Mouse (Mus musculus): Measurements from ENCODE around the gene Card14. TPM values are rescaled to one million over a fixed set of nuclear protein-coding genes. Genes with fewer than 3 reads are reported as not detected.
A peak's percentile ranks its signal among the peaks of the same experiment; 100 is the strongest.

Gene Card14
- polyA plus RNA-seq, 1 experiment, result 0.84 TPM

DNA sequence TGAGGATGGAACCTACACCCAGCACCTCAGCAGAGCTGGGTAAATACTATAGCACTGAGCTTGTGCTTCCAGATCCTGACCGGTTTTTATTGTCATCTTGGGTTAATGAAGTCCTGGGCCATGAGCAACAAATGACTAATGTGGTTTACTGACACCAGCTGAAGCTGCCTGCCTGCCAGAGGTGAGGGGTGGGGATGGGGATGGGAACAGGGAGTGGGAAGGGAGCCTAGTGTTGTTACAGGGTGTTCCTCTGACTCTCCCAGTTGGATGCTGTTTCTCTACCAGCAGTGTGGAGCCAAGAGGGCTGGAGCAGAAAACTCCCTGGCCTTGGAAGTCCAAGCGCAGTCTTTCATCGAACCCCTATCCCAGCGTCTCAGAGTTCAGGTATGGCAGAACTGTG, 9.2 kb downstream of the Card14 start:
- no peak for DNase-seq

DNA sequence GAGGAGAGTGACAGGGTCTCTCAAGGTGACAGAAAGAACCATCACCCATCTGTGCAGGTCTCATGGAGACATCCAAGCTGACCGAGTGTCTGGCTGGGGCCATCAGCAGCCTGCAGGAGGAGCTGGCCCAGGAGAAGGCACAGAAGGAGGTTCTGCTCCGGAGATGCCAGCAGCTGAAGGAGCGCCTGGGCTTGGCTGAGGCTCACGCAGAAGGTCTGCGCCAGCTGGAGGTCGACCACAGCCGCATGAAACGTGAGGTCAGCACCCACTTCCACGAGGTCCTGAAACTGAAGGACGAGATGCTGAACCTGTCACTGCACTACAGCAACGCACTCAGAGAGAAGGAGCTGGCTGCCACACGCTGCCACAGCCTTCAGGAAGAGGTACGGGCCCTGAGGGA, 15.0 kb downstream of the Card14 start:
- WGBS, result 60% methylated on average over 13 of the region's 13 CpGs
- H3K4me1 ChIP-seq (ENCODE audit: control insufficient read depth, insufficient read depth, low read length), result no peaks in the 10 kb centered on the region
- DNase-seq, result no peak
- TF ChIP-seq POLR2A (IDR thresholded peaks at IDR 0.05; ENCODE audit: borderline replicate concordance, extremely low read depth, low read depth, low read length) (no peak), CTCF (IDR thresholded peaks at IDR 0.05; ENCODE audit: insufficient read depth, low read length) (no peak)
- H3K4me3 ChIP-seq (replicated peaks; ENCODE audit: extremely low read depth, low read depth, low read length), result no peak overlapping the region

More for the DNA sequence above, 9.2 kb downstream of the Card14 start:
- no peak for TF ChIP-seq CTCF (IDR thresholded peaks at IDR 0.05; ENCODE audit: insufficient read depth, low read length)
- TF ChIP-seq POLR2A (IDR thresholded peaks at IDR 0.05; ENCODE audit: borderline replicate concordance, extremely low read depth, low read depth, low read length), result no peak
- 81% methylated on average over 4 of the region's 4 CpGs for WGBS
- no peak overlapping the region for H3K4me3 ChIP-seq (replicated peaks; ENCODE audit: extremely low read depth, low read depth, low read length)
- H3K4me1 ChIP-seq (ENCODE audit: control insufficient read depth, insufficient read depth, low read length), result no peaks in the 10 kb centered on the region

DNA sequence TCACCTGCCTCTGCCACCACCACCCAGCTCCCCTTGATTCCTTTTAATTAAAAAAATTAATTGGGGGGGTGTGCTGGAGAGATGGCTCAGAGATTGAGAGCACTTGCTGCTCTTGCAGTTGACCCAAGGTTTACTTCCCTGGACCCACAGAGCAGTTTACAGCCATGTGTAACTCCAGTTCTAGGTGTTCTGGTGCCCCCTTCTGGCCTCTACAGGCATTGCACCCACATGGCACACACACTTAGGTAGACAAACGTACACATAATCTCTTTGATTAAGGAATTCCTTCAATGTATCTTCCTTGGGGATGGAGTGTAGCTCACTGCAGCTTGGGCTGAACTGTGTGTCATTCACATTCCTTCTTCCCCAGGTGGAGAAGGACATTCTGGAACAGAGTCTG, 17.5 kb downstream of the Card14 start:
- WGBS, result 82% methylated on average over 1 of the region's 1 CpGs
- DNase-seq, result no peak
- H3K4me1 ChIP-seq (ENCODE audit: control insufficient read depth, insufficient read depth, low read length), result no peaks in the 10 kb centered on the region
- no peak overlapping the region for H3K4me3 ChIP-seq (replicated peaks; ENCODE audit: extremely low read depth, low read depth, low read length)
- TF ChIP-seq CTCF (IDR thresholded peaks at IDR 0.05; ENCODE audit: insufficient read depth, low read length), result no peak
- no peak for TF ChIP-seq POLR2A (IDR thresholded peaks at IDR 0.05; ENCODE audit: borderline replicate concordance, extremely low read depth, low read depth, low read length)

DNA sequence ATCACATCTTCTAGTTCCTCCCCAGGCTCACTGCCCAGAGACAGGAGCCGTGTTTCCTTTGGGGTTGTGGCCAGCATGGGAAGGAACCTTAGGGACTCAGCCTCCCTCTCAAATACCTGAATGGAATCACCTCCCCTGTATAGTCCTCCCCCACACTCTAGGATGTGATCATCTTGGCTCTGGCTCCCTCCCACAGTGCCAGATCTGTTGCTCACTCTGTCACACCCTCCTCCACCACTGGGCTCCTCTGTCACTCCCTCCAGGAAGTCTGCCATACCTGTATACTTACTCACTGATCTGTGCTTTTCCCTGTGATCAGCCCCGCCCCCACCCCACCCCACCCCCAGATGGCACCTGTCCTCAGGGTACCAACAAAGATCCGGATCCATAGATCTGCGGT, 23.0 kb downstream of the Card14 start:
- 44% methylated on average over 4 of the region's 4 CpGs for WGBS
- Histone ChIP-seq H3K4me3 (replicated peaks; ENCODE audit: extremely low read depth, low read depth, low read length) (no peak overlapping the region), H3K4me1 (ENCODE audit: control insufficient read depth, insufficient read depth, low read length) (no peaks in the 10 kb centered on the region)
- TF ChIP-seq CTCF (IDR thresholded peaks at IDR 0.05; ENCODE audit: insufficient read depth, low read length) (no peak), POLR2A (IDR thresholded peaks at IDR 0.05; ENCODE audit: borderline replicate concordance, extremely low read depth, low read depth, low read length) (no peak)
- DNase-seq, result no peak

DNA sequence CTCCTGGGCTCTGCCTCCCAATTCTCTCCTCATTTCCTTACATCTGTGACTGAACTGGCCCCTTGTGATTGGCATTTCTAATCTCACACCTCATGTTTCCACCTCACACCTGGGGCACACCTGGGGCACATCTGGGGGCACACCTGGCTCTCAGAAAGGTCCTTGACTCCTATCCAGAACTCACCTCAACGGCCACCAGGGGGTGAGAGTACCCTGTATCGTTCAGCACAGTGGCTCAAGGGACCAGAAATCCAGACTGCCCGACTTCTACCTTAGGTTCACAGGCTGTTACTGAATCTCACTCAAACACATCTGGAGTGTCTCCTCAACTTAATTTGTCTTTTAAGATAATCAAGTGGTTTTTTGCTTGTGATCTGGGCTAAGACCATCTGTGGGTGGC, 24.4 kb downstream of the Card14 start:
- H3K4me1 ChIP-seq (ENCODE audit: control insufficient read depth, insufficient read depth, low read length), result no peaks in the 10 kb centered on the region
- no peak overlapping the region for H3K4me3 ChIP-seq (replicated peaks; ENCODE audit: extremely low read depth, low read depth, low read length)
- TF ChIP-seq POLR2A (IDR thresholded peaks at IDR 0.05; ENCODE audit: borderline replicate concordance, extremely low read depth, low read depth, low read length) (no peak), CTCF (IDR thresholded peaks at IDR 0.05; ENCODE audit: insufficient read depth, low read length) (no peak)
- WGBS, result 38% methylated on average over 3 of the region's 3 CpGs
- no peak for DNase-seq

DNA sequence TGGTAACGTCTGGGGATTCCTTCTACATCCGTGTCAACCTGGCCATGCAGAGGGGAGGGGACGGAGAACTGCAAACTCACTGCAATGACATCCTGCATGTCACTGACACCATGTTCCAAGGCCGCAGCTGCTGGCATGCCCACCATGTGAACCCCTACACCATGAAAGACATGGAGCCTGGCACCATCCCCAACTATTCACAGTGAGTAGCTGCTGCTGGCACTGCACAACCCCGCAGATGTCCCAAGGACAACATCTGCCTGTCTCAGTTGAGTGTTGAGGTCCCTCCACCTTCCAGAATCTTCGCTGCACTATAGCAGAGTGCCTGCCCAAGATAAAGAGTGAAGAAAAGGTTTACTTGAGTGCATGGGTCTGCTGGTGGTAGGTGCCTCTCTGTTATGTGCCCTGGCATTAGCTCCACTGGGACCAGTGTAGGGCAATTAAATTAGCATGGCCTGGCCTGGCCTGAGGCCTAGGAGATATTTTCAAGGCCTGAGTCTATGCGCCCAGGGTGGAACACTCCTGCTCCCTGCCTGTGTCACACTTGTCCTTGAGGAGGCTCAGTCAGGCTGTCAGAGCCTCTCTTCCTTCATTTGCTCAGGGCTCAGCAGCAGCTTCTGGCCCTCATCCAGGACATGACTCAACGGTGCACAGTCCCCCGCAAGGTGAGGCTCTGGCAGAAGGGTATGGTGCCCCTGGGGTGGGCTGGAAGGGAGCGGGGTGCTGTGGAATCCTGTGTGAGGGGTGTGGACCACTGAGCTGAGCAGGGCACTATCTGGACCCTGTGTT, 30.9 kb downstream of the Card14 start:
- 75% methylated on average over 10 of the region's 10 CpGs for WGBS
- no peak overlapping the region for H3K4me3 ChIP-seq (replicated peaks; ENCODE audit: extremely low read depth, low read depth, low read length)
- no peak for DNase-seq
- H3K4me1 ChIP-seq (ENCODE audit: control insufficient read depth, insufficient read depth, low read length), result no peaks in the 10 kb centered on the region
- TF ChIP-seq CTCF (IDR thresholded peaks at IDR 0.05; ENCODE audit: insufficient read depth, low read length) (no peak), POLR2A (IDR thresholded peaks at IDR 0.05; ENCODE audit: borderline replicate concordance, extremely low read depth, low read depth, low read length) (no peak)

DNA sequence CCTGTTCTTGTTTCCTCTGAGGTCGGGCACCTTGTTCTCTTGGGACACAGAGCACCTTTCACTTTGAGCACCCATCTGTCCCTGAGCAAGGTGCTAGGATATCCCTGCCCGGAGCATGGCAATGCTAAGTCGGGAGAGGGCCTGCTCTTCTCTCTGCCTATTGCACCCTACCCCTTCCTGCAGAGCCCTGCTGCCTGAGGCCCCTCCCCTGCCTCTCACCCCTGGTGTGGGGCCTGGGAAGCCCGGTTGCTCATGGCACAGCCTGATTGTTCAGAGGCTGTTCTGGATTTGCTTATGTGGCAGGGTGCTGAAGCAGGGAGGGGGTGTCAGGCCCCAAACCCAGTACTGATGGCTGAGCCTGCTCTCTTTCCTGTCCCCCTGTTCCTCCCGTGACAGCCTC, 31.6 kb downstream of the Card14 start:
- 49% methylated on average over 5 of the region's 5 CpGs for WGBS
- DNase-seq, result no peak

DNA sequence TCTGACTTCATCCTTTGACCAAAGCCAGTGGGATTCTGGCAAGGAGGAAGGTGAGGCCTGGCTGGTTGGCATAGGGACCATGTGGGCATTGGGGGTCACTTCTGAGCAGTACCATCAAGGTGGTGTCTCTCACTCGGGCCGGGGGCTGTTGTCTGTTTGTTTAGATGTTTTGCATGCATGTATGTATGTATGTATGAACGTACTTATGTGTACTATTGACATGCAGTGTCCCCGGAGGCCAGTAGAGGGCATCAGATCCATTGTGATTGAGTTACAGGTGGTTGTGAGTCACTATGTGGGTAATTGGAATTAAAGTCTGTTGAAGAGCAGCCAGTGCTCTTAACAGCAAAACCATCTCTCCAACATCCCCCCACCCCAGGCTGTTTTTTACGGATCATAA, 32.1 kb downstream of the Card14 start:
- 3% methylated on average over 5 of the region's 5 CpGs for WGBS
- H3K4me1 ChIP-seq (ENCODE audit: control insufficient read depth, insufficient read depth, low read length), result no peaks in the 10 kb centered on the region
- no peak overlapping the region for H3K4me3 ChIP-seq (replicated peaks; ENCODE audit: extremely low read depth, low read depth, low read length)
- DNase-seq, result peak; percentile 72
- TF ChIP-seq POLR2A (IDR thresholded peaks at IDR 0.05; ENCODE audit: borderline replicate concordance, extremely low read depth, low read depth, low read length) (no peak), CTCF (IDR thresholded peaks at IDR 0.05; ENCODE audit: insufficient read depth, low read length) (peak; percentile 54; the same call in 1 of the 2 replicates)

More for the DNA sequence above, 31.6 kb downstream of the Card14 start:
- Histone ChIP-seq H3K4me1 (ENCODE audit: control insufficient read depth, insufficient read depth, low read length) (no peaks in the 10 kb centered on the region), H3K4me3 (replicated peaks; ENCODE audit: extremely low read depth, low read depth, low read length) (no peak overlapping the region)
- TF ChIP-seq POLR2A (IDR thresholded peaks at IDR 0.05; ENCODE audit: borderline replicate concordance, extremely low read depth, low read depth, low read length) (no peak), CTCF (IDR thresholded peaks at IDR 0.05; ENCODE audit: insufficient read depth, low read length) (no peak)

DNA sequence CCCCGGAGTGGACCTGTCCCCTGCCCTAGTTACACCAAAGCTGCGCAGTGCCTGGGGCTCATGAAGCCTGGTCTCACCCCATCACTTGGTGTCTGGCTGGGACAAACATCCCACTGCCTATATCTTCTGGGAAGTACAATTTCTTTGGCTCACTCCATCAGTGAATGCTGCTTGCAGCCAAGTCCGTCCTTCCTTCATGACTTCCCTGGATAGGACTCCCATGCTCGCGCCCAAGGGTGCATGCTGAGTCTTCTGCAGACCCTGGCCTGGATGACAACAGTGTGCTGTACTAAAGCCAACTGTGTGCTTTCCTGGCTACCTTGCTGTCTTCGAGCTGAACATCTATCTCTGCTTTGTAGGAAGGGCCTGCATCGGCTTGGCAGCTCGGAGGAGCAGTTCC, 36.6 kb downstream of the Card14 start:
- 77% methylated on average over 8 of the region's 8 CpGs for whole genome bisulfite sequencing

DNA sequence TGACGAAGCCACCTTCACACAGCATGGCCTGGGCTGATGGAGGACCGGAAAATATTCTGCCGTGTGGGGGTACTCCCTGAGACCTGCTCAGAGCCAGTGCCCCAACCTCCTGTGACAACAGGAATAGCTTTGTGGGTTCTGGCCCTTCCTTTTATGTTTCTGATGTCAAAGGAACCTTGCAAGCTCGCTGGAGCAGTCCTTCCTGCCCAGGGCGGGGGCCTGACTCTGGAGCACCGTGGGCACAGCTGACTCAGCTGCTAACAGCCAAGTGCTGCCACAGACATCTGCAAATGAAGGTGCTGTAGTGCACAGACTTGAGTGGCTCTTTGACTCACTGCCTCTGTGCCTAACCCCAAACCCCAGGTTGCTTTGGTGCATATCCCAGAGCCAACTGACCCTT, 37.3 kb downstream of the Card14 start:
- Histone ChIP-seq H3K4me3 (replicated peaks; ENCODE audit: extremely low read depth, low read depth, low read length) (no peak overlapping the region), H3K4me1 (ENCODE audit: control insufficient read depth, insufficient read depth, low read length) (no peaks in the 10 kb centered on the region)
- 57% methylated on average over 6 of the region's 6 CpGs for WGBS
- DNase-seq, result no peak
- TF ChIP-seq POLR2A (IDR thresholded peaks at IDR 0.05; ENCODE audit: borderline replicate concordance, extremely low read depth, low read depth, low read length) (no peak), CTCF (IDR thresholded peaks at IDR 0.05; ENCODE audit: insufficient read depth, low read length) (no peak)

More for the DNA sequence above, 36.6 kb downstream of the Card14 start:
- no peaks in the 10 kb centered on the region for H3K4me1 ChIP-seq (ENCODE audit: control insufficient read depth, insufficient read depth, low read length)
- TF ChIP-seq CTCF (IDR thresholded peaks at IDR 0.05; ENCODE audit: insufficient read depth, low read length) (no peak), POLR2A (IDR thresholded peaks at IDR 0.05; ENCODE audit: borderline replicate concordance, extremely low read depth, low read depth, low read length) (no peak)
- DNase-seq, result no peak
- no peak overlapping the region for H3K4me3 ChIP-seq (replicated peaks; ENCODE audit: extremely low read depth, low read depth, low read length)

Data from lung, adult 2 months (tissue).